Mouse (Mus musculus) ES-Bruce4 (cell line): ENCODE data around the gene Il10.

Experiments
- CTCF ChIP-seq: IDR thresholded peaks from one replicate; pipeline ENCODE4 v1.8.1; 2011; ENCODE audit warnings: low read depth, low read length
- POLR2A ChIP-seq: IDR thresholded peaks from one replicate; pipeline ENCODE4 v1.8.1; 2011; ENCODE audit warnings: low read length; ENCODE audit not compliant: insufficient read depth

GRCm38 (mm10) chr1:131059841-131060240 lies 40.2 kb downstream of the Il10 start:
- TF ChIP-seq POLR2A = no peak
- TF ChIP-seq CTCF = no peak
